8 mouse cellular contexts compared by ENCODE assay signal in the genomic region with DNA sequence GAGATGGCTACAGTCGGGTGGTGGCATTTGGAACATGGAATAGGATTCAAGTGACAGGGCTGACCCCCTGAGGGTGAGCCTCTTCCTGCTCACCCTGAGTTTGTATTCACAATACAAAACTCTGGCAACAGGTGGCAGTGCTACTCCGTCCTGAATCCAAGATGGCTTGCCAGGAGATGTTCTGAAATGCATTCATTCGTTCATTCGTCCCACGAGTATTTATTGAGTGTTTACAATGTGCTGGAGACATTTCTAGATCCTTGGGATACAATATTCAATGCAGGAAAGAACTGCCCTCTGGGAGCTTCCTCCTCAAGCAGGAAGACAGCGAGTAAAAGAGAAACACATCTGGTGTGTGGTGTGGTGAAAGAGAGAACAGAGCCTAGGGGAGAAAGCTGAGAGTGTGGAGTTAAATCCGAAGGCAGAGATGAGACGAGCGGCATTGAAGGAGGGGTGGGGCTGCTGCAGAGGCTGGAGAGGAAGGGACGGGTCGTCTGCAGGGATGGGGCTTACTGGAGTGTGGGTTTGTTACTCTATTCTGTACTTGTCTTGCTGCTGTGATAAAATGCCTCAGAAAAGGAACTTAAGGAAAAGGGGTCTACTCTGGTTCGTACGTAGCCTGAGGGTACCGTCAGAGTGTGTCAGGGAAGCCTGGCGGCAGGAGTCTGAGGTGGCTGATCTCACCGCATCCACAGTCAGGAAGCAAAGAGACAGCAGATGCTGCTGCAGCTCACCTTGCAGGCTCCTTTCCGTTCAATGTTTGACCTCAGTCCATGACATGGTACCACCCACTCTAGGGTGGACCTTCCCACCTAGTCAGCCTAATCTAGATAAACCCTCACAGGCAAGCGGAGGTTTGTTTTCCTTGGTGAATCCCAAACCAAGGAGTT.
DNase-seq lines count a peak whose midpoint lies in the region; ATAC-seq and TF ChIP-seq lines count a peak whose summit lies in the region.

No protein-coding gene starts in this region.

- peaks cover 29% of the 10 kb centered on the region for H3K4me1 ChIP-seq in embryonic facial prominence, embryonic 12.5 days
- H3K4me1 ChIP-seq in kidney, postnatal 0 days (replicated peaks; ENCODE audit: insufficient read depth, low read length) = peaks cover 1% of the 10 kb centered on the region
- peaks cover 7% of the 10 kb centered on the region for H3K4me1 ChIP-seq in forebrain, embryonic 13.5 days

- no peak overlapping the region for H3K4me3 ChIP-seq in embryonic facial prominence, embryonic 12.5 days
- no peak overlapping the region for H3K4me3 ChIP-seq in kidney, postnatal 0 days (replicated peaks; ENCODE audit: low read depth, low read length)
- H3K4me3 ChIP-seq in forebrain, embryonic 13.5 days = no peak overlapping the region

- peak overlapping the region; percentile 58 for H3K27ac ChIP-seq in embryonic facial prominence, embryonic 12.5 days
- H3K27ac ChIP-seq in kidney, postnatal 0 days = 0 out of 2 replicates have a peak overlapping the region, but pooled peaks have one; percentile 8
- H3K27ac ChIP-seq in forebrain, embryonic 13.5 days = no peak overlapping the region

- H3K9ac ChIP-seq in embryonic facial prominence, embryonic 12.5 days = no peak overlapping the region
- no peak overlapping the region for H3K9ac ChIP-seq in kidney, postnatal 0 days (ENCODE audit: low read depth, low read length)
- H3K9ac ChIP-seq in forebrain, embryonic 13.5 days = no peak overlapping the region

- peak; percentile 57 to 69 for DNase-seq in layer of hippocampus, postnatal 10 days (ENCODE audit: low spot score in 2 of 2)
- no peak for DNase-seq in layer of hippocampus, adult 9-11 months
- peak; percentile 75 for DNase-seq in MN1 (ENCODE audit: low spot score)
- DNase-seq in kidney, postnatal 0 days (ENCODE audit: low spot score) = peak; percentile 62
- peak; percentile 83 for DNase-seq in lung, postnatal 36 days
- peak; percentile 39 for DNase-seq in yolk sac, embryonic 10.5 days (ENCODE audit: low spot score)

- peak; percentile 76 for TF ChIP-seq CTCF in kidney, postnatal 0 days (IDR thresholded peaks at IDR 0.05; ENCODE audit: low read depth)

- H3K4me2 ChIP-seq in embryonic facial prominence, embryonic 12.5 days (replicated peaks) = peak overlapping the region; percentile 10; the same call in 1 of the 2 replicates
- H3K4me2 ChIP-seq in kidney, postnatal 0 days (ENCODE audit: low read length) = no peak overlapping the region
- no peak overlapping the region for H3K4me2 ChIP-seq in forebrain, embryonic 13.5 days

- no peaks in the 10 kb centered on the region for H3K36me3 ChIP-seq in embryonic facial prominence, embryonic 12.5 days
- H3K36me3 ChIP-seq in kidney, postnatal 0 days (ENCODE audit: insufficient read depth, low read length) = no peaks in the 10 kb centered on the region
- no peaks in the 10 kb centered on the region for H3K36me3 ChIP-seq in forebrain, embryonic 13.5 days (ENCODE audit: poor library complexity, severe bottlenecking)

- WGBS in embryonic facial prominence, embryonic 12.5 days = 20% methylated on average over 18 of the region's 18 CpGs
- 34% methylated on average over 18 of the region's 18 CpGs for WGBS in kidney, postnatal 0 days
- WGBS in forebrain, embryonic 13.5 days = 49% methylated on average over 18 of the region's 18 CpGs

- no peaks in the 10 kb centered on the region for H3K27me3 ChIP-seq in embryonic facial prominence, embryonic 12.5 days
- H3K27me3 ChIP-seq in kidney, postnatal 0 days (ENCODE audit: insufficient read depth, low read length) = no peaks in the 10 kb centered on the region
- H3K27me3 ChIP-seq in forebrain, embryonic 13.5 days = no peaks in the 10 kb centered on the region

- no peak for ATAC-seq in embryonic facial prominence, embryonic 12.5 days (ENCODE audit: insufficient number of reproducible peaks, insufficient read depth, low FRiP score, low TSS enrichment)
- ATAC-seq in kidney, postnatal 0 days (replicated peaks; ENCODE audit: low FRiP score, low read depth) = 0 out of 2 replicates have a peak, but pooled peaks have one; percentile 15
- no peak for ATAC-seq in forebrain, embryonic 13.5 days

- no peaks in the 10 kb centered on the region for H3K9me3 ChIP-seq in embryonic facial prominence, embryonic 12.5 days
- no peaks in the 10 kb centered on the region for H3K9me3 ChIP-seq in kidney, postnatal 0 days (replicated peaks; ENCODE audit: low read length)
- H3K9me3 ChIP-seq in forebrain, embryonic 13.5 days (replicated peaks) = no peaks in the 10 kb centered on the region
